Comparison of ENCODE assay signal across 23 mouse cellular contexts in genomic region chr10:75428049-75429003, GRCm38 (mm10). TPM values are rescaled to one million over a fixed set of nuclear protein-coding genes. Genes with fewer than 3 reads are reported as not detected.
DNase-seq lines count a peak whose midpoint lies in the region; ATAC-seq and TF ChIP-seq lines count a peak whose summit lies in the region.
"Had no signal": no experiment of that assay in that cellular context is flagged by ENCODE, and none has a peak within 500 bp of the region (broad histone marks: within the 10 kb centered on the region; RNA-seq: fewer than 3 reads in every experiment).

No protein-coding gene starts in this region.

- H3K36me3 ChIP-seq in intestine, embryonic 14.5 days (ENCODE audit: control insufficient read depth, insufficient read depth, low read length), result no peaks in the 10 kb centered on the region
- no peaks in the 10 kb centered on the region for H3K36me3 ChIP-seq in intestine, postnatal 0 days (ENCODE audit: control insufficient read depth, insufficient read depth)
- H3K36me3 ChIP-seq in stomach, embryonic 15.5 days, result no peaks in the 10 kb centered on the region
- H3K36me3 ChIP-seq in stomach, postnatal 0 days (ENCODE audit: control insufficient read depth, insufficient read depth, low read length), result no peaks in the 10 kb centered on the region
- H3K36me3 ChIP-seq in liver, embryonic 16.5 days (ENCODE audit: control insufficient read depth, insufficient read depth), result no peaks in the 10 kb centered on the region
- H3K36me3 ChIP-seq: embryonic facial prominence, embryonic 15.5 days; forebrain, embryonic 15.5 days; hindbrain, embryonic 15.5 days had no signal

- H3K9ac ChIP-seq in intestine, embryonic 14.5 days (ENCODE audit: low read length), result no peak overlapping the region
- no peak overlapping the region for H3K9ac ChIP-seq in intestine, postnatal 0 days (ENCODE audit: low read depth, low read length)
- no peak overlapping the region for H3K9ac ChIP-seq in stomach, embryonic 15.5 days
- no peak overlapping the region for H3K9ac ChIP-seq in stomach, postnatal 0 days (ENCODE audit: low read length)
- H3K9ac ChIP-seq in liver, embryonic 16.5 days (ENCODE audit: low read depth, low read length), result no peak overlapping the region
- H3K9ac ChIP-seq: embryonic facial prominence, embryonic 15.5 days; forebrain, embryonic 15.5 days; hindbrain, embryonic 15.5 days had no signal

- 76% methylated on average over 13 of the region's 13 CpGs for WGBS in intestine, embryonic 14.5 days
- 74% methylated on average over 13 of the region's 13 CpGs for WGBS in intestine, postnatal 0 days
- WGBS in stomach, embryonic 15.5 days, result 80% methylated on average over 13 of the region's 13 CpGs
- 71% methylated on average over 13 of the region's 13 CpGs for WGBS in stomach, postnatal 0 days
- WGBS in liver, embryonic 16.5 days (ENCODE audit: insufficient replicate concordance), result 69% methylated on average over 13 of the region's 13 CpGs

- H3K4me3 ChIP-seq in intestine, embryonic 14.5 days (ENCODE audit: low read depth, low read length), result no peak overlapping the region
- no peak overlapping the region for H3K4me3 ChIP-seq in intestine, postnatal 0 days (ENCODE audit: low read depth, low read length)
- H3K4me3 ChIP-seq in stomach, embryonic 15.5 days (replicated peaks), result no peak overlapping the region
- no peak overlapping the region for H3K4me3 ChIP-seq in stomach, postnatal 0 days (ENCODE audit: low read depth, low read length)
- no peak overlapping the region for H3K4me3 ChIP-seq in liver, embryonic 16.5 days (ENCODE audit: low read depth, low read length)
- H3K4me3 ChIP-seq: embryonic facial prominence, embryonic 15.5 days; forebrain, embryonic 15.5 days; heart, embryonic 10.5 days; hindbrain, embryonic 15.5 days; megakaryocyte, embryonic 14.5 days had no signal

- H3K27ac ChIP-seq in intestine, embryonic 14.5 days (ENCODE audit: low read depth), result peak overlapping the region; percentile 36; the same call in 1 of the 2 replicates
- no peak overlapping the region for H3K27ac ChIP-seq in intestine, postnatal 0 days (ENCODE audit: low read depth, low read length)
- peak overlapping the region; percentile 61; the same call in 1 of the 2 replicates for H3K27ac ChIP-seq in stomach, embryonic 15.5 days
- H3K27ac ChIP-seq in stomach, postnatal 0 days (replicated peaks), result no peak overlapping the region
- H3K27ac ChIP-seq in liver, embryonic 16.5 days (ENCODE audit: low read length), result peak overlapping the region; percentile 81
- H3K27ac ChIP-seq: embryonic facial prominence, embryonic 15.5 days; forebrain, embryonic 15.5 days; heart, embryonic 10.5 days; hindbrain, embryonic 15.5 days had no signal

- no peak for TF ChIP-seq CTCF in intestine, postnatal 0 days (IDR thresholded peaks at IDR 0.05; ENCODE audit: low read depth)
- TF ChIP-seq CTCF in stomach, postnatal 0 days (IDR thresholded peaks at IDR 0.05; ENCODE audit: low read depth), result no peak

- DNase-seq in intestine, embryonic 14.5 days (ENCODE audit: low spot score), result no peak
- no peak for DNase-seq in stomach, postnatal 0 days (ENCODE audit: low spot score)
- DNase-seq in lung, postnatal 4 days, result no peak
- no peak for DNase-seq in kidney, adult 8-10 months
- DNase-seq: adrenal gland, postnatal 36 days; cerebellum, adult 11 months; cerebellum, adult 9-11 months; heart, postnatal 4 days; layer of hippocampus, postnatal 36 days; lung, adult 2 months; midbrain, embryonic 14.5 days; right cerebral cortex, adult 18-20 months; thymus, adult 2 months; thymus, postnatal 4 days had no signal

- 0 out of 2 replicates have a peak, but pooled peaks cover 3% of the 10 kb centered on the region for H3K9me3 ChIP-seq in intestine, embryonic 14.5 days (ENCODE audit: control insufficient read depth, low read length)
- H3K9me3 ChIP-seq in intestine, postnatal 0 days (ENCODE audit: control insufficient read depth), result no peaks in the 10 kb centered on the region
- no peaks in the 10 kb centered on the region for H3K9me3 ChIP-seq in stomach, embryonic 15.5 days
- no peaks in the 10 kb centered on the region for H3K9me3 ChIP-seq in stomach, postnatal 0 days (ENCODE audit: control insufficient read depth, low read length)
- H3K9me3 ChIP-seq in liver, embryonic 16.5 days (replicated peaks; ENCODE audit: control insufficient read depth, low read length), result no peaks in the 10 kb centered on the region
- H3K9me3 ChIP-seq: embryonic facial prominence, embryonic 15.5 days; forebrain, embryonic 15.5 days; heart, embryonic 10.5 days; hindbrain, embryonic 15.5 days had no signal

- TF ChIP-seq EP300 in stomach, postnatal 0 days (optimal IDR thresholded peaks at IDR 0.05), result no peak

- no peaks in the 10 kb centered on the region for H3K27me3 ChIP-seq in intestine, embryonic 14.5 days (replicated peaks; ENCODE audit: control insufficient read depth, insufficient read depth, low read length)
- no peaks in the 10 kb centered on the region for H3K27me3 ChIP-seq in intestine, postnatal 0 days (replicated peaks; ENCODE audit: control insufficient read depth, insufficient read depth, low read length)
- no peaks in the 10 kb centered on the region for H3K27me3 ChIP-seq in stomach, embryonic 15.5 days (replicated peaks)
- H3K27me3 ChIP-seq in stomach, postnatal 0 days (ENCODE audit: control insufficient read depth, insufficient read depth, low read length), result no peaks in the 10 kb centered on the region
- H3K27me3 ChIP-seq in liver, embryonic 16.5 days (ENCODE audit: control insufficient read depth, insufficient read depth, low read depth, low read length), result no peaks in the 10 kb centered on the region
- H3K27me3 ChIP-seq: embryonic facial prominence, embryonic 15.5 days; forebrain, embryonic 15.5 days; hindbrain, embryonic 15.5 days had no signal

- H3K4me1 ChIP-seq in intestine, embryonic 14.5 days (replicated peaks; ENCODE audit: control insufficient read depth, insufficient read depth, low read length), result no peaks in the 10 kb centered on the region
- no peaks in the 10 kb centered on the region; the same call in 1 of the 2 replicates for H3K4me1 ChIP-seq in intestine, postnatal 0 days (replicated peaks; ENCODE audit: control insufficient read depth, insufficient read depth, low read length)
- H3K4me1 ChIP-seq in stomach, embryonic 15.5 days, result no peaks in the 10 kb centered on the region
- H3K4me1 ChIP-seq in stomach, postnatal 0 days (replicated peaks; ENCODE audit: control insufficient read depth, insufficient read depth), result no peaks in the 10 kb centered on the region
- peaks cover 2% of the 10 kb centered on the region; the same call in 1 of the 2 replicates for H3K4me1 ChIP-seq in liver, embryonic 16.5 days (ENCODE audit: control insufficient read depth, low read depth, low read length)
- H3K4me1 ChIP-seq: embryonic facial prominence, embryonic 15.5 days; forebrain, embryonic 15.5 days; hindbrain, embryonic 15.5 days had no signal

- no peak overlapping the region for H3K4me2 ChIP-seq in intestine, embryonic 14.5 days (ENCODE audit: low read length)
- H3K4me2 ChIP-seq in intestine, postnatal 0 days (replicated peaks; ENCODE audit: low read depth), result no peak overlapping the region; the same call in 1 of the 2 replicates
- peak overlapping the region; percentile 43; the same call in 1 of the 2 replicates for H3K4me2 ChIP-seq in stomach, embryonic 15.5 days
- H3K4me2 ChIP-seq in stomach, postnatal 0 days (replicated peaks; ENCODE audit: low read depth), result no peak overlapping the region
- no peak overlapping the region for H3K4me2 ChIP-seq in liver, embryonic 16.5 days (ENCODE audit: low read depth, low read length)
- H3K4me2 ChIP-seq: embryonic facial prominence, embryonic 15.5 days; forebrain, embryonic 15.5 days; hindbrain, embryonic 15.5 days had no signal

- 0 out of 2 replicates have a peak, but pooled peaks have one; percentile 22 for ATAC-seq in intestine, embryonic 14.5 days (replicated peaks; ENCODE audit: low FRiP score, low TSS enrichment, low read depth)
- no peak for ATAC-seq in intestine, postnatal 0 days
- no peak for ATAC-seq in stomach, embryonic 15.5 days (ENCODE audit: insufficient read depth, low FRiP score, low read depth)
- no peak for ATAC-seq in stomach, postnatal 0 days (ENCODE audit: low FRiP score, low TSS enrichment)
- peak; percentile 46 for ATAC-seq in liver, embryonic 16.5 days (ENCODE audit: low read depth)
- no peak for ATAC-seq in activated CD4-positive, CD25-positive, alpha-beta regulatory T cell, adult 4 months
- ATAC-seq: forebrain, embryonic 15.5 days had no signal

RNA-seq across cellular contexts. Expression of gene Upb1, which starts 27.4 kb away (rescaled TPM):
- polyA plus RNA-seq in intestine, embryonic 14.5 days (2014; fragmentation: Nextera tagmentation; extraction: Ambion mirVana), result 0.13 and 0.38 TPM in 2 replicates
- polyA plus RNA-seq in intestine, postnatal 0 days (2015; fragmentation: Nextera tagmentation; extraction: Ambion mirVana), result 0.14 and 0.52 TPM in 2 replicates
- 4.3 TPM in 2 replicates for polyA plus RNA-seq in stomach, embryonic 15.5 days (2015; fragmentation: Nextera tagmentation; extraction: Ambion mirVana)
- polyA plus RNA-seq in stomach, postnatal 0 days (2015; fragmentation: Nextera tagmentation; extraction: Ambion mirVana), result 3.8 and 5.3 TPM in 2 replicates
- 29.5 and 40.4 TPM in 2 replicates for polyA plus RNA-seq in liver, embryonic 16.5 days (2015; fragmentation: Nextera tagmentation; extraction: Ambion mirVana)
- polyA plus RNA-seq in activated CD4-positive, CD25-positive, alpha-beta regulatory T cell, adult 4 months (2017; shearing (Covaris generic)), result 1 to 10 TPM in 1 of 2 experiments, not detected in 1; 1.0 TPM

Comparison
In these comparisons a context has a peak if more than half of its experiments do, and no peak if none do; other contexts are left out.
1. ATAC-seq: peak in intestine, embryonic 14.5 days (single experiment) and liver, embryonic 16.5 days (single experiment); none in intestine, postnatal 0 days (single experiment), stomach, embryonic 15.5 days (single experiment), stomach, postnatal 0 days (single experiment) and activated CD4-positive, CD25-positive, alpha-beta regulatory T cell, adult 4 months (single experiment).
2. H3K27ac ChIP-seq: peak in intestine, embryonic 14.5 days (single experiment), stomach, embryonic 15.5 days (single experiment) and liver, embryonic 16.5 days (single experiment); none in intestine, postnatal 0 days (single experiment) and stomach, postnatal 0 days (single experiment).